Mouse (Mus musculus): ENCODE measurements at regions not wholly inside any gene's neighbourhood (a gene's known extent, or its start where the extent isn't known, plus 50 kb on each side); places are given as distances from the start of the nearest gene placed in this dataset.

DNA sequence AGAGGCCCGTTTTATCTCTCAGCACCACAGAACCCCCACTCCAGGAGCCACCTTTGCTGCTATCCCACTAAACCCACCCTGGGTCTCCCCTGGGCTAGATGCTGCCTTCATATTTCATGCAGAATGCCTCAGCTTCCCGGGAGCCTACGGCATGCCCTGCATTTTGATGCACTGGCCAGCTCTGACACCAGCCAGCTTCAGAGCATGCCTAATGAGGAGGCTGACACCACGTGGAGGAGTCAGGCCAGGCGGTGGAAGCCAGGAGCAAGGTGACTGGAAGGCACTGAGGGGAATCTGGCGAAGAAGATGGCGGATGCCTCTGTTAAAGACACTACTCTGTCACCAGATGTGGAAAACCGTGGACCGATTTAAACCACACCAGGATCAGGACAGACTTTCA is 567.2 kb downstream of the Ccdc171 start:
- ATAC-seq (ENCODE audit: insufficient number of reproducible peaks, low FRiP score, low TSS enrichment) = no peak

DNA sequence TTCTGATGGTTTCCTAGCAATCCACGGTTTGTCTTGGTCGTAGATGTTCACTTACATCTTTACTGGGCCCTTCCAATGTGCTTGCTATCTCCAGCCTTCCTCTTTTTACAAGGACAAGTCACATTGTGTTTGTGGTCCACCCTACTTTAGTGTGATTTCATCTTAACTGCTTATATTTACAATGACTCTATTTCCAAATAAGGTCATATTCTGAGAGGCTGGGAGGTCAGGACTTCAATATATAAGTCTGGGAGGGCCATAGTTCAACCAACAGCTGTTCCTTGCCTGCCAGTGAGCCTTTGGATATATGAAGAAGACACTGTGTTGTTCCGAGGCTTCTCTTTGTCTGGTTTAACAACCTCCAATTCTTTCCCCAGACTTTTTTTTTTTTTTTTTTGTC is 569.9 kb downstream of the Ccdc171 start:
- no peak for ATAC-seq (ENCODE audit: insufficient number of reproducible peaks, low FRiP score, low TSS enrichment)

DNA sequence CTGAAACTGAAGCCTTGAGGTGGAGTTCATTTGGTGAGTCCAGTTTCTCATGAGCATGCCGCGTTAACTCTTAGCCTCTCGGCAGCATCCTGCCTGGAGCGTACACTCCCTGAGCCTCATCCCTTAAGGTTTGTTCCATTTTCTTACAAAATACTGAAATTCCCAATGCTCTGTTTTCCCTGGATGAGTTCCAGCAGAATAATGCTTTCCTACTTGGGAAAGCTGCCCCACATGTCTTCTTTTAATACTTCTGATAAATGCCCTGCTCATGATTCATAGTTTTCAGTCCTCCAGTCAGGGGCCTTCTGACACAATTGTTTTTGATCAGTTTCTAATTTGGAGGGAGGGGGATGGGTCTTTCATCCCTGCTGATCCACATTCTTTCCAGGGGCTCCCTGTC is 570.7 kb downstream of the Ccdc171 start:
- no peak for ATAC-seq (ENCODE audit: insufficient number of reproducible peaks, low FRiP score, low TSS enrichment)

DNA sequence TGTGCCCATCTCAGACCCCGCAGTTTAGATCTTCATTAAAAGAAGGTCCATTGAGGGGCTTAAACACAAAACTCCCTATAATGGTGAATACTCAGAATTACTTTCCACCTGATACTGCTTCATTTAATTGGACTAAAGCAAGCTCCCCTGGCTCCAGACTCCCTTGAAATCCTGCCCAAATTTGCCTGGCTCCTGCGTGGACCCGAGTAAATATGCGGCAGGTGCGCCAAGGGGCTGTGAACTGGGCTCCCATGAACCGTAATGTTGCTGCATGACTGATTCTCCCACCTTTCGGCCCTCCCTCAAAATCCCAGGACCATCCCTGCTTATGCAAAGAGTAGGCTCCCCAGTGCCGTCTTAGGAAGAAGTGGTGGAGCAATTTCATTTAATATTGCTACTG is 573.7 kb downstream of the Ccdc171 start:
- ATAC-seq (ENCODE audit: insufficient number of reproducible peaks, low FRiP score, low TSS enrichment) = no peak

- ATAC-seq (ENCODE audit: insufficient number of reproducible peaks, low FRiP score, low TSS enrichment) = no peak
Observed at GRCm38 (mm10) chr4:84101923-84102322, 573.2 kb downstream of the Bnc2 start.

DNA sequence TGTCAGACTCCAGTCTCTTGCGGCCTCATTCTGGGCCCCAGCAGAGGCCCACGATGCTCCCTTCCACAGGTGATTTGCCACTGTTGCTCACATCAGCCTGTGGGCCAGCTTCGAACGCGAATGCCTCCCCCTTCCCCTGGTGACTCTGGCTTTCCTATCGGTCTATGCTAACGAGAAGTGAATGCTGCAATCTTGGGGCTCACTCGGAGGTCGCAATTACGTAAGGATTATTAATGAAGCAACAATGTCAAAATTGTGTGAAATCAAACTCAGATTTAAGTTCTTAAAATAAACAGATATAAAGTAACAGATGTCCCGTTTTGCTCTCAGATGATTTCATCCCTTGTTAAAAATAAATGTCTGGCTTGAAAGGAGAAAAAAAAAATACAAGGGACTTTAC is 572.3 kb downstream of the Bnc2 start:
- ATAC-seq (ENCODE audit: insufficient number of reproducible peaks, low FRiP score, low TSS enrichment) = no peak

DNA sequence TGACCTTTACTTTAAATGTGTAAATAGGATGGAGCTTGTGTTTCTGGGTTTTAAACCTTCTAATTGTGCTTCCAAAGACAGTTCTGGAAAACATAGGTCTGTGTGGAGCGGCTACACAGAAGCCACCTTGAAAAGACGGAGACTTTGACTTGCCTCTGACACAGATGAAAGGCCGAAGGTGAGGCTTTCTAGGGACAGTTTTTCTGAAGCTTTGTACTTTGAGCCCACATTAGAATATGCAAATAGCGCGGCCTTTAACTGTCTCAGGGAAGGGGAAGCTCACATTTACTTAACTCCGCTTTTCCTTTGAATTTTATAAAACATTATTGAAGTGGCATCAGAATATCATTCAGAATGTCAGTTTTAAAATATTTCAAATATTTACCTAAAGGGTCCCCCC is 566.5 kb downstream of the Bnc2 start:
- ATAC-seq (ENCODE audit: insufficient number of reproducible peaks, low FRiP score, low TSS enrichment) = no peak

DNA sequence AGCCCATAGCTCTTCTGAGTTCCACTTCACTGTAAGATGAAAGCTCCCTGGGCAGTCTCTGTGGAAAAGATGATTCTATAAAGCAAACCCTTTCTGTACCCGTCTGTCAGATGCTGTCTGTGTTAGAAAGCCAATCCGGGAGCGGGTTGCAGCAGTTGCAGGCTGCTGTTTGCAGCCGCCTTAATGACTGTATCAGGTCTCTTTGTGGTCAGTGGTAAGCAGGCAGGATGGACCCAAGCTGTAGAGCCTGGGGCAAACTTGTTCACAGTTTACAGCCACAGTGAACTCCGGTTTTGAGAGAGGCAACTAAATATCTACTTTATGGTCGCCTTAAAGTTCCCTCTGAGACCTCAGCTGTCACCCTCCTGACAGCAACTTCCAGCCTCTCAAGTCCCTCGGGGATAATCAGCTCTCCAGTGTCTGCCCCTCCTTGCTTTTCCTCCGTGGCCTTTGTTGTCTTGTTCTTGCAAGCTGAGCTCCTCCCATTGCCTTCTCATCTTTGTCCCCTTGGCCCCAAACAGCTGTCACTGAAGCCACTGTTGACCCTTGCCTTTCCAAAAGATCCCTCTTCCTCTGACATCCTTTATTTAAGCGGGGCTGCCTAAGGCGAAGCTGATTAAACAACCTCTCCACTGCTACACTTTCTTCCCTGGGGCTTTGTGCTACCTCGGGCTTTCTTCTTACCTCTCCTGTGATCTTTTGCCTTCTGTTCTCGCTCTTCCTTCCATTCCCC is 565.1 kb downstream of the Bnc2 start:
- ATAC-seq (ENCODE audit: insufficient number of reproducible peaks, low FRiP score, low TSS enrichment) = no peak

GRCm38 (mm10) chr4:84114162-84115040 is 560.7 kb downstream of the Bnc2 start:
- ATAC-seq (ENCODE audit: insufficient number of reproducible peaks, low FRiP score, low TSS enrichment) = no peak

GRCm38 (mm10) chr4:84118284-84118919 is 556.7 kb downstream of the Bnc2 start:
- ATAC-seq (ENCODE audit: insufficient number of reproducible peaks, low FRiP score, low TSS enrichment) = no peak

DNA sequence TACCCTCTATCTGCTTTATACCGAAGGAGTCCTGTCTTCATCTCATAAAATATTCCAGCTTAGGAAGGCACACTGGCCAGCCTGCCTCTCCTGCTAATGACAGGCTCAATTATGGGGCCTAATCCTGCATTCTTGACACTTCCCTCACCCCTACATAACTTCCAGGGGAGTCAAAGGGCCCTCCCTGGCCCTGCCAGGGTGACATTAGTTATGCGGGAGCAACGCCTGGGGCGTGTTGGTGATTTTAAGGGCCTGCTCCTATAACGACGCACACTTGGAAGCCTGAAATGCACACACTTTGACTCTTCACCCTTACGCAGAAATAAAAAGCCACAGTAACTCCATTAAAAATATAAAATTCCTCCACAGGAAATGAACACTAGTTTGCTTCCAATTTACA is 555.5 kb downstream of the Bnc2 start:
- ATAC-seq (ENCODE audit: insufficient number of reproducible peaks, low FRiP score, low TSS enrichment) = no peak

DNA sequence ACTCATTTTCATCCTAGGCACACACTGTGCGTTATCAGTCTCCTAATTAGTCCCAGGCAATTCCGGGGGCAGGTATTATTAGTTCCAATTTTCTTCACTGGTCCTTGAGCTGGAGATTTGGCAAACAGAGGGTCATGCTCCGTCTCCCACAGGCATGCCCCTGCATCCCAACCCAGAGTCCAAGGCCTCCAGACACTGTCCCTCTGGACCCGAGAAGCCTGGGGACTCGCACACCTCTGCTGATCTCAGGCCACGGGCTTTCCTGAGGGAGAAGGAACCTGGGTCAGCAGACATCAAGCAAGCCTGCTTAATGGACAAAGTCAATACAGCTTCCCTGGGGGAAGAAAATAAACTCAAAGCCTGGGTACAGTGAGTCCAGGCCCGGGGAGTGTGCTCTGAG is 554.7 kb downstream of the Bnc2 start:
- no peak for ATAC-seq (ENCODE audit: insufficient number of reproducible peaks, low FRiP score, low TSS enrichment)

GRCm38 (mm10) chr4:84121442-84121841 is 553.6 kb downstream of the Bnc2 start:
- no peak for ATAC-seq (ENCODE audit: insufficient number of reproducible peaks, low FRiP score, low TSS enrichment)

- ATAC-seq (ENCODE audit: insufficient number of reproducible peaks, low FRiP score, low TSS enrichment) = no peak
Observed at GRCm38 (mm10) chr4:84126400-84126799, 548.7 kb downstream of the Bnc2 start.

- ATAC-seq (ENCODE audit: insufficient number of reproducible peaks, low FRiP score, low TSS enrichment) = no peak
Observed at GRCm38 (mm10) chr4:84127380-84127779, 547.7 kb downstream of the Bnc2 start.

- peak; percentile 77 for ATAC-seq (ENCODE audit: insufficient number of reproducible peaks, low FRiP score, low TSS enrichment)
Observed at GRCm38 (mm10) chr4:84130840-84131547, 544.1 kb downstream of the Bnc2 start.

DNA sequence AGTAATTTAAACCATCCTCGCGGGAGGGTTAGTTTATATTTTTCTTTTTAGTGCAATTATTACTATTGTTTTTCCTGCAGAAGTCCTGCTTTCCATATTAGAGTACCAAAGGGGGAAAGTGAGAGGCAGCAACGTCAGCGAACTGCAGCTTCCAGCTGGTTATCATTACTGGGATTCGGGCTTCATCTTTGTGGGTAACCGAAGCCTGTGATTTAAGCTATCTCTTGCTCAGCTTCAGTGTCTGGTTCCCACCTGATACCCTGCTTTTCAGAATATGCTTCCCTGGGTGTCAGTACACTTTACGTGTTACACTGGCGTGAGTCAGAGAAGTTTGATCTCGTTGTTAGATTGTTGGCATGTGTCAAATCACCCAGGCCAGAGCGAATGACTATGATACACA is 539.3 kb downstream of the Bnc2 start:
- no peak for ATAC-seq (ENCODE audit: insufficient number of reproducible peaks, low FRiP score, low TSS enrichment)

DNA sequence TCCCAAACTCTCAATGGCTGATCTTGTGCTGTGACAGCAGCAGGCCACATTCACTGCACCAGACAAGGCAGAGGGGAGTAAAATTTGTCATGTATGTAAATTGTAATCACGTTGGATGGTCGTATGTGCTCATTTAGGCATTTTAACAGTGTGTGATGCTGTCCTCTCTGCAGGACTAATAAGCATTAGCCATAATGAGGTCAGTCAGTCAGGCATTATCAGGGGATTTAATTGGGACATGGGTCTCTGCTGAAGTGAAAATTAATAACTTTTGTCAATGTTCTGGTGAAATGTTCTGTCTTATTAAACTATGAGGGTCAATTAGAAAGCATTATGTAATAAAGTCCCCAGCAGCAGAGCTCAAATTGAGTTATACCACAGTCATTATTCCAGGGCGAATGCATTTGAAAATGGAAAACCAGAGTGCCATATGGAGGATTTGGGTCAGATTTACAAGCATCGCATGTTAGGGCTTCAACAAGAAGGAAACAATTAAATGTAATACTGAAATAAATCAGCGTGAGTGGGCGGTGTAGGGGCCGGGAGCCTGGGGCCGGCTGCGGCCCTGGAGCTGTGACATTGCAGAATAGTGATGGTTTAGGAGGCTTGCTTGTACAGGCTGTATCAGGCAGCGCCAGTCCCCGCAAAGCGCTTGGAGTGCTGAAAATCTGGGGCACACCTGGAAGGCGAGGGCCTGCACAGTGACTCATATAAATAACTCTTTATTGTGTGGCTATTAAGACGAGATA is 537.7 kb downstream of the Bnc2 start:
- ATAC-seq (ENCODE audit: insufficient number of reproducible peaks, low FRiP score, low TSS enrichment) = peak; percentile 51

DNA sequence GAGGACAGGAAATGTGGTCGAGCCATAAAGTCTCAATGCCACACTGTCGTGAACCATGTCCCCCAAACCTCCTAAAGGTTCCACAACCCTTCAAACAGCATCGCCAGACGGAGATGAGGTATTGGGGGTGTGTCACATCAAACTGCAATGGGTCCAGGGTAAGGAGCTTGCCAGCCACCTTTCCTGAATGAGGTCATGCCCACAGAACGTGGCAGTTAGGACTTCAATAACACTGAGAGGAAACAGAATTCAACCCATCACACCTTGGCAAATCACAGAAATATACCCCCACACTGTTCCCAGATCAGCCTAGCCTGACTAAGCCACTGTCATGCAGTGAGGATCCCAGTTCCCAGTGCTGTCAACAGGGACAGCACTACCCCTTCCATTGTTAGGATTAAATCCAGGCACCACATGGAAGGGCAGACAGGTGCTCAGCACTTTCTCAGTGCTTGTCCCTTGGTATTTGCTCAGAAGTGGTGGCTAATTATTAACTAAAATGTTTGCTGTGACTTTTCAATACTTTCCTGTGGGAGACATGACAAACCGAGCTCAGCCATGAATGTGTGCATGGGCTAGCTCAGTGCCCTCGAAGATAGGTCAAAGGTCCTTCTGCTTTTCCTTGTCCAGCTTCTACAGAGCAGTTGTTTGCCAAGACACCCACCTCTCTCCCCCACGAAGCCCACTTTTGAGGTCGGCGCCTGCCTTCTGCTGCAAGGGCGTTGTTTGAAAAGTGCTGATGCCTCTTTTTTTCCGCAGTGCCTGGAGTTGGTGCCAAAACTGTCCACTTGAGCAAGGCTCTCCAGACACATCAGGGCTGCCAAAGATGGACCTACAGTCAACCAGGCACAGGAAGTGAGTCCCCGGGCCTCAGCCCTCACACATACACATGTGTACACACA is 525.7 kb downstream of the Bnc2 start:
- ATAC-seq (ENCODE audit: insufficient number of reproducible peaks, low FRiP score, low TSS enrichment) = no peak

Measured in cerebellum, adult (tissue).